Mouse (Mus musculus): ENCODE measurements around the gene Btnl9. TPM values are rescaled to one million over a fixed set of nuclear protein-coding genes. Genes with fewer than 3 reads are reported as not detected.

Gene Btnl9
- total and polyA plus RNA-seq, 3 experiments: 0.03 TPM; not detected in 2

- TF ChIP-seq MYB (IDR thresholded peaks at IDR 0.05; ENCODE audit: low read depth, low read length) (no peak), MYC (IDR thresholded peaks at IDR 0.05; ENCODE audit: low read depth, low read length) (peak; percentile 87), SIN3A (IDR thresholded peaks at IDR 0.05; ENCODE audit: low read length) (peak; percentile 89), BHLHE40 (IDR thresholded peaks at IDR 0.05; ENCODE audit: borderline replicate concordance, low read depth, low read length) (peak; percentile 99), JUND (IDR thresholded peaks at IDR 0.05; ENCODE audit: low read depth, low read length) (no peak), MEF2A (IDR thresholded peaks at IDR 0.05; ENCODE audit: extremely low read depth, insufficient replicate concordance, low read depth, low read length, poor library complexity, severe bottlenecking) (peak; percentile 64; the same call in 1 of the 2 replicates), TCF12 (IDR thresholded peaks at IDR 0.05; ENCODE audit: low read depth, low read length) (peak; percentile 81), HCFC1 (IDR thresholded peaks at IDR 0.05; ENCODE audit: low read depth, low read length) (peak; percentile 92), ELF1 (IDR thresholded peaks at IDR 0.05; ENCODE audit: low read depth, low read length) (peak; percentile 88), CHD2 (IDR thresholded peaks at IDR 0.05; ENCODE audit: low read length) (no peak), USF2 (IDR thresholded peaks at IDR 0.05; ENCODE audit: borderline replicate concordance in 1 of 2, insufficient read depth in 1 of 2, low read depth in 1 of 2, low read length in 2 of 2) (peak; percentile 59 to 93), MXI1 (IDR thresholded peaks at IDR 0.05; ENCODE audit: low read depth, low read length) (peak; percentile 96), ZMIZ1 (IDR thresholded peaks at IDR 0.05; ENCODE audit: low read depth, low read length) (peak; percentile 79; the same call in 1 of the 2 replicates), ZNF384 (IDR thresholded peaks at IDR 0.05; ENCODE audit: low read depth, low read length) (no peak), GATA1 (IDR thresholded peaks at IDR 0.05; ENCODE audit: low read depth, low read length) (peak; percentile 21; the same call in 1 of the 2 replicates), MAFK (IDR thresholded peaks at IDR 0.05; ENCODE audit: borderline replicate concordance, low read depth, low read length) (no peak), MAZ (IDR thresholded peaks at IDR 0.05; ENCODE audit: low read depth, low read length) (peak; percentile 87; the same call in 1 of the 2 replicates), NELFE (IDR thresholded peaks at IDR 0.05; ENCODE audit: low read depth, low read length) (peak; percentile 79), MAX (IDR thresholded peaks at IDR 0.05; ENCODE audit: low read length) (peak; percentile 97), KAT2A (conservative IDR thresholded peaks at IDR 0.05; ENCODE audit: low read depth, low read length) (peak; percentile 75)
These were observed 16.3 kb upstream of the Btnl9 start, which contains the start of gene Zfp62 (continued) for GRCm38 (mm10) chr11:49203129-49203768.

GRCm38 (mm10) chr11:49202523-49203061 lies 15.6 kb upstream of the Btnl9 start:
- DNase-seq (ENCODE audit: low read depth, low spot score): peak; percentile 89
- peaks cover 43% of the 10 kb centered on the region for H3K79me2 ChIP-seq (ENCODE audit: control insufficient read depth, insufficient read depth, low read length, poor library complexity)
- peaks cover 2 to 40% of the 10 kb centered on the region in 2 experiments; a peak in 3 of 4 replicates for H3K36me3 ChIP-seq (ENCODE audit: control insufficient read depth in 1 of 2, insufficient read depth in 2 of 2, low read length in 2 of 2)
- H3K4me3 ChIP-seq (ENCODE audit: control insufficient read depth in 1 of 2, insufficient read depth in 1 of 2, low read depth in 2 of 2, low read length in 2 of 2): peak overlapping the region; percentile 72 to 73
- peak overlapping the region; percentile 93 for H3K9ac ChIP-seq (ENCODE audit: control insufficient read depth, low read depth, low read length, poor library complexity, severe bottlenecking)
- H3K27ac ChIP-seq (ENCODE audit: control insufficient read depth, low read depth, low read length): peak overlapping the region; percentile 94
- peaks cover 16 to 38% of the 10 kb centered on the region in 2 experiments for H3K4me1 ChIP-seq (ENCODE audit: control insufficient read depth in 1 of 2, insufficient read depth in 2 of 2, low read length in 2 of 2)
- H3K27me3 ChIP-seq (ENCODE audit: control insufficient read depth in 1 of 2, insufficient read depth in 2 of 2, low read length in 2 of 2): no peaks in the 10 kb centered on the region
- H3K9me3 ChIP-seq (replicated peaks; ENCODE audit: insufficient read depth, low read length): no peaks in the 10 kb centered on the region
- no peak for TF ChIP-seq TAL1 (IDR thresholded peaks at IDR 0.05; ENCODE audit: low read length)
- no peak; the same call in 1 of the 2 replicates for TF ChIP-seq RAD21 (IDR thresholded peaks at IDR 0.05; ENCODE audit: low read depth, low read length)
- peak; percentile 54; the same call in 1 of the 2 replicates for TF ChIP-seq MAFK (IDR thresholded peaks at IDR 0.05; ENCODE audit: borderline replicate concordance, low read depth, low read length)
- 0 out of 2 replicates have a peak, but pooled peaks have one; percentile 35 for TF ChIP-seq USF1 (IDR thresholded peaks at IDR 0.05; ENCODE audit: low read depth, low read length)
- peak; percentile 39; the same call in 1 of the 2 replicates for TF ChIP-seq MEF2A (IDR thresholded peaks at IDR 0.05; ENCODE audit: extremely low read depth, insufficient replicate concordance, low read depth, low read length, poor library complexity, severe bottlenecking)
- peak; percentile 65 to 81; a peak in 3 of 4 replicates for TF ChIP-seq EP300 (IDR thresholded peaks at IDR 0.05; ENCODE audit: low read depth in 1 of 2, low read length in 2 of 2)
- TF ChIP-seq ZNF384 (IDR thresholded peaks at IDR 0.05; ENCODE audit: low read depth, low read length): 0 out of 2 replicates have a peak, but pooled peaks have one; percentile 28
- TF ChIP-seq NRF1 (IDR thresholded peaks at IDR 0.05; ENCODE audit: insufficient read depth, low read depth, low read length, poor library complexity, severe bottlenecking): no peak
- TF ChIP-seq NELFE (IDR thresholded peaks at IDR 0.05; ENCODE audit: low read depth, low read length): no peak
- TF ChIP-seq GATA1 (IDR thresholded peaks at IDR 0.05; ENCODE audit: low read depth, low read length): peak; percentile 65
- no peak for TF ChIP-seq UBTF (IDR thresholded peaks at IDR 0.05; ENCODE audit: borderline replicate concordance, insufficient read depth, low read depth, low read length)
- peak; percentile 66; the same call in 1 of the 2 replicates for TF ChIP-seq ZMIZ1 (IDR thresholded peaks at IDR 0.05; ENCODE audit: low read depth, low read length)
- TF ChIP-seq GABPA (IDR thresholded peaks at IDR 0.05; ENCODE audit: low read depth, low read length): peak; percentile 35; the same call in 1 of the 2 replicates
- TF ChIP-seq E2F4 (IDR thresholded peaks at IDR 0.05; ENCODE audit: borderline replicate concordance, low read depth, low read length): peak; percentile 48; the same call in 1 of the 2 replicates
- peak; percentile 59; the same call in 1 of the 2 replicates for TF ChIP-seq HCFC1 (IDR thresholded peaks at IDR 0.05; ENCODE audit: low read depth, low read length)
- TF ChIP-seq MAX (IDR thresholded peaks at IDR 0.05; ENCODE audit: low read length): 0 out of 2 replicates have a peak, but pooled peaks have one; percentile 57
- TF ChIP-seq MXI1 (IDR thresholded peaks at IDR 0.05; ENCODE audit: low read depth, low read length): no peak
- no peak for TF ChIP-seq ZC3H11A (IDR thresholded peaks at IDR 0.05; ENCODE audit: low read depth, low read length)
